Mouse (Mus musculus) intestine, embryonic 15.5 days (tissue): ENCODE results near the gene Gm13030. TPM values are rescaled to one million over a fixed set of nuclear protein-coding genes. Genes with fewer than 3 reads are reported as not detected.
"Not testable (repeated sequence)": the region's sequence is repeated elsewhere in the genome, so short reads cannot be mapped to it uniquely, and the experiment has no call there.

Source experiments
- ATAC-seq: fragments of 200-750 bp; cut with Nextera tagmentation; 2 replicates; pipeline ENCODE4 v1.8.0; 2017; ENCODE audit warnings: moderate TSS enrichment, moderate library complexity
- H3K27ac ChIP-seq: fragments of 300-500 bp; sonication (generic); 2 replicates; pipeline ENCODE4 v1.5.1; 2015; ENCODE audit warnings: mild to moderate bottlenecking, inconsistent platforms
- H3K27me3 ChIP-seq: fragments of 300-500 bp; sonication (generic); replicated peaks from 2 replicates; pipeline ENCODE4 v1.6.1; 2015; ENCODE audit warnings: inconsistent platforms
- H3K36me3 ChIP-seq: fragments of 300-500 bp; sonication (generic); 2 replicates; pipeline ENCODE4 v1.6.1; 2015; ENCODE audit warnings: inconsistent platforms
- H3K4me1 ChIP-seq: fragments of 300-500 bp; sonication (generic); replicated peaks from 2 replicates; pipeline ENCODE4 v1.6.1; 2015; ENCODE audit warnings: inconsistent platforms
- H3K4me2 ChIP-seq: fragments of 300-500 bp; sonication (generic); replicated peaks from 2 replicates; pipeline ENCODE4 v1.6.1; 2015; ENCODE audit warnings: mild to moderate bottlenecking, inconsistent platforms
- H3K4me3 ChIP-seq: fragments of 300-500 bp; sonication (generic); replicated peaks from 2 replicates; pipeline ENCODE4 v1.5.1; 2015; ENCODE audit warnings: inconsistent platforms
- H3K9ac ChIP-seq: fragments of 300-500 bp; sonication (generic); 2 replicates; pipeline ENCODE4 v1.6.1; 2015; ENCODE audit warnings: inconsistent platforms
- H3K9me3 ChIP-seq: fragments of 300-500 bp; sonication (generic); 2 replicates; pipeline ENCODE4 v1.6.1; 2016; ENCODE audit warnings: inconsistent platforms
- WGBS: fragments of 180-500 bp; shearing (Covaris S2); methylation state at CpG from one replicate; pipeline ENCODE4 v1.1.7; 2015; 5-methylcytosine and 5-hydroxymethylcytosine counted together
- polyA plus RNA-seq: library from polyadenylated mRNA; unstranded; fragments of >200 nt; fragmentation: Nextera tagmentation; extraction: Ambion mirVana; gene quantifications from 2 replicates; pipeline ENCODE4 v1.2.1, GENCODE M21; 2015

Gm13030 gene
- polyA plus RNA-seq, 1 experiment from 2014 or later, result not detected

DNA sequence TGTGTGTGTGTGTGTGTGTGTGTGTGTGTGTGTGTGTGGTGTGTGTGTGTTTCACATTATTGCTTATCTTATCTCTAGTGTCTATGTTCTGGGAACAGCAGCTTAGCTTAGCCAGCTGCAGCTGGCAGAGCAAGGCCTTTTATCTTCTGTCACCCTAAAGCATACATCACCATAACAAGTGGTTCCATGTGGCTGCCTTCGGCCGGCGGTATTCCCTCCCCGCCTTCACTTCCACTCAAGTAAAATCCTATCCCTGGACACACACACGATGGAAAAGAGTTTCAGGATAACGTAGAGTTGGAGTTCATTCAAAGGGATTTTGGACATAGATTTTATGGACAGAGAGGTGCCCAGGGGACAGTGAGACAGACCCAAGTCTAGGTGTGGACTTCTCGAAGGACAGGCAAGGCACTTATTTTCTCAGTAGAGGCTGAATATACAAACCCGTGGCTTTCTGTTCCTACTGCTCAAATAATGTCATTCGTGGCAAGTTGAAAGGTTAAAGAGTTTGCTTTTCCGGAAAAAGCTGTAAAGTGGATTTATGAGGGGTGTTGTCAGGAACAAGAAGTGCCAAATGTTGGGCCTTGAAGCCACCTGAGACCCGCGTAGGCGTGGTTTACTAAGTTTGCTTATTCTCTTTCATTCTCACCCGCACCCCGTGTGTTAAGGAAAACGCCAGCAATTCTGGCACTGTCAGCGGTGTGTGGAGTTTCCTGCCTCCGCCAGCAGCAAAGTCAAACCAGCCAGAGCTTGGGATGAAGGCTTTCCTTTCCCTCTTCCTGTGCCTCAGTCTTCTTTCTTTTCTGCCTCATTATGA, 47.8 kb downstream of the Gm13030 start:
- WGBS, result 13% methylated on average over 18 of the region's 18 CpGs
- no peaks in the 10 kb centered on the region for H3K9me3 ChIP-seq
- H3K4me1 ChIP-seq, result 0 out of 2 replicates have a peak, but pooled peaks cover 13% of the 10 kb centered on the region
- H3K4me3 ChIP-seq, result no peak overlapping the region
- peak overlapping the region; percentile 27; the same call in 1 of the 2 replicates for H3K4me2 ChIP-seq
- no peak overlapping the region for H3K9ac ChIP-seq
- 0 out of 2 replicates have a peak overlapping the region, but pooled peaks have one; percentile 27 for H3K27ac ChIP-seq
- peak; percentile 76 for ATAC-seq
- H3K27me3 ChIP-seq, result no peaks in the 10 kb centered on the region
- no peaks in the 10 kb centered on the region for H3K36me3 ChIP-seq

DNA sequence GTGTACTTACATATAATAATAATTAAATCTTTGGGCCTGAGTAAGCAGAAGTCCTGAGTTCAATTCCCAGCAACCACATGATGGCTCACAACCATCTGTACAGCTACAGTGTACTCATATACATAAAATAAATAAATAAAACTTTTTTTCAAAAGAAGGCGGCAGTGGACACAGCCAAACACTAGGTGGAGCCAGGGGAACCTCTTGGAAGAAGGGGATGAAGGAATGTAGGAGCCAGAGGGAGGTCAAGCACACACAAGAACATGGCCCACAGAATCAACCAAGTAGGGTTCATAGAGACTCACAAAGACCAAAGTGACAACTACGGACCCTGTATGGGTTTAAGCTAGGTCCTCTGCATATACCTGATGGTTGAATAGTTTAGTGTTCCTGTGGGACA, 49.1 kb downstream of the Gm13030 start:
- Histone ChIP-seq H3K4me3 (no peak overlapping the region), H3K4me1 (0 out of 2 replicates have a peak, but pooled peaks cover 5% of the 10 kb centered on the region), H3K9ac (no peak overlapping the region), H3K27ac (no peak overlapping the region), H3K36me3 (no peaks in the 10 kb centered on the region), H3K4me2 (no peak overlapping the region), H3K9me3 (no peaks in the 10 kb centered on the region), H3K27me3 (no peaks in the 10 kb centered on the region)
- no peak for ATAC-seq
- 88% methylated on average over 2 of the region's 2 CpGs for WGBS

DNA sequence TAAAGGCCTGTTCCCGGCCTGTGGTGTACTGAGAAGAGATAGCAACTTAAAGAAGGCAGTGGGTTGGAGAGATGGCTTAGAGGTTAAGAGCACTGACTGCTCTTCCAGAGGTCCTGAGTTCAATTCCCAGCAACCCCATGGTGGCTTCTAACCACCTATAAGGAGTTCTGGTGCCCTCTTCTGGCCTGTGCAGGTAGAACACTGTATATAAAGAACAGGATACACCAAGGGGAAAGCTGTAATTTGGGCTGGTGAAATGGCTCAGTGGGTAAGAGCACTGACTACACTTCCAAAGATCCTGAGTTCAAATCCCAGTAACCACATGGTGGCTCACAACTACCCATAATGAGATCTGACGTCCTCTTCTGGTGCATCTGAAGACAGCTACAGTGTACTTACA, 49.6 kb downstream of the Gm13030 start:
- H3K4me2 ChIP-seq, H3K27ac ChIP-seq, ATAC-seq, H3K27me3 ChIP-seq, H3K9me3 ChIP-seq, H3K4me3 ChIP-seq, H3K4me1 ChIP-seq, H3K9ac ChIP-seq, H3K36me3 ChIP-seq: not testable (repeated sequence)
- 84% methylated on average over 2 of the region's 2 CpGs for WGBS

DNA sequence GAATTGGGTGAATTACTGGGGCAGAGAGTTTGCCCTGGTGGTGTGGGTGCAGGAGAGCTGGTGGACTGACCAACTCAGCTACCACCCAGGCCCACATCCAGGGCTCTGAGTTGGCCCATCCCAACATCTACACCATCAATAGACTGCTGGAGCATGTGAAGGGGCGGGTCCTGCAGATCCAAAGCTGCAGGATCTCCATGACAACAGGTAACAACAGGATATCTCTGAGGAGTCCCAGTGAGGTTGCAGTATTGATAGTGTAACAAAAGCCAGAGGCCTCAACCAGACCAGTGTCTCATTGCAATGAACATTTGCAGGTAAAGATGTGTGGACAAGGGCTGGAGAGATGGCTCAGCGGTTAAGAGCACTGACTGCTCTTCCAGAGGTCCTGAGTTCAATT, 52.7 kb downstream of the Gm13030 start:
- H3K36me3 ChIP-seq, result no peaks in the 10 kb centered on the region
- no peak for ATAC-seq
- no peak overlapping the region for H3K27ac ChIP-seq
- 96% methylated on average over 2 of the region's 2 CpGs for WGBS
- no peak overlapping the region for H3K9ac ChIP-seq
- H3K4me2 ChIP-seq, result no peak overlapping the region
- H3K9me3 ChIP-seq, result no peaks in the 10 kb centered on the region
- no peak overlapping the region for H3K4me3 ChIP-seq
- H3K4me1 ChIP-seq, result 0 out of 2 replicates have a peak, but pooled peaks cover 4% of the 10 kb centered on the region
- no peaks in the 10 kb centered on the region for H3K27me3 ChIP-seq

Other genes starting within 250 kb of the Gm13030 start
- gene Vwa5b1, start 238.1 kb downstream of the Gm13030 start, polyA plus RNA-seq, result 0.19 and 0.28 TPM in 2 replicates
- 0.23 and 0.25 TPM in 2 replicates for gene Pla2g2c, start 149.2 kb downstream of the Gm13030 start, polyA plus RNA-seq
- gene Ubxn10, start 136.8 kb downstream of the Gm13030 start, polyA plus RNA-seq, result 1.3 and 1.7 TPM in 2 replicates
- 1.5 and 2.6 TPM in 2 replicates for gene Pla2g2f, start 116.3 kb downstream of the Gm13030 start, polyA plus RNA-seq
- gene Pla2g2d, start 98.2 kb downstream of the Gm13030 start, polyA plus RNA-seq, result 0.92 and 0.99 TPM in 2 replicates
- 0.15 and 0.29 TPM in 2 replicates for gene Pla2g5, start 10.5 kb downstream of the Gm13030 start, polyA plus RNA-seq
- gene Pla2g2e, start 4.0 kb upstream of the Gm13030 start, polyA plus RNA-seq, result not detected in 2 replicates
- 4.5 and 6.2 TPM in 2 replicates for gene Otud3, start 40.0 kb upstream of the Gm13030 start, polyA plus RNA-seq
- gene Rnf186, start 93.1 kb upstream of the Gm13030 start, polyA plus RNA-seq, result 79.5 and 98.0 TPM in 2 replicates
- gene Tmco4, start 98.9 kb upstream of the Gm13030 start, polyA plus RNA-seq, result 14.1 and 14.3 TPM in 2 replicates
- gene Htr6, start 201.6 kb upstream of the Gm13030 start, polyA plus RNA-seq, result 0.14 and 0.18 TPM in 2 replicates
- 49.5 and 49.9 TPM in 2 replicates for gene Nbl1, start 219.0 kb upstream of the Gm13030 start, polyA plus RNA-seq